Mouse (Mus musculus) neural tube, embryonic 14.5 days (tissue): ENCODE results near the gene Syce2. TPM values are rescaled to one million over a fixed set of nuclear protein-coding genes. Genes with fewer than 3 reads are reported as not detected.

Experiments
- ATAC-seq: fragments of 200-750 bp; cut with Nextera tagmentation; 2 replicates; pipeline ENCODE4 v1.8.0; 2017; ENCODE audit warnings: low read depth, mild to moderate bottlenecking, moderate TSS enrichment, moderate library complexity
- H3K27ac ChIP-seq: fragments of 300-500 bp; sonication (generic); 2 replicates; pipeline ENCODE4 v1.5.1; 2014; ENCODE audit warnings: low read depth, mild to moderate bottlenecking, control low read depth, low read length, moderate library complexity, mixed read lengths
- H3K27me3 ChIP-seq: fragments of 300-500 bp; sonication (generic); 2 replicates; pipeline ENCODE4 v1.6.1; 2014; ENCODE audit warnings: low read length; ENCODE audit not compliant: control insufficient read depth, insufficient read depth
- H3K36me3 ChIP-seq: fragments of 300-500 bp; sonication (generic); 2 replicates; pipeline ENCODE4 v1.6.1; 2014; ENCODE audit warnings: low read length, mixed read lengths; ENCODE audit not compliant: control insufficient read depth, insufficient read depth
- H3K4me1 ChIP-seq: fragments of 300-500 bp; sonication (generic); 2 replicates; pipeline ENCODE4 v1.6.1; 2014; ENCODE audit warnings: low read length; ENCODE audit not compliant: control insufficient read depth, insufficient read depth
- H3K4me2 ChIP-seq: fragments of 300-500 bp; sonication (generic); 2 replicates; pipeline ENCODE4 v1.6.1; 2014; ENCODE audit warnings: mild to moderate bottlenecking, low read depth, low read length, control low read depth
- H3K4me3 ChIP-seq: fragments of 300-500 bp; sonication (generic); 2 replicates; pipeline ENCODE4 v1.5.1; 2014; ENCODE audit warnings: low read depth, low read length, control low read depth, mixed read lengths
- H3K9ac ChIP-seq: fragments of 300-500 bp; sonication (generic); replicated peaks from 2 replicates; pipeline ENCODE4 v1.6.1; 2014; ENCODE audit warnings: low read depth, mild to moderate bottlenecking, control low read depth, low read length, mixed read lengths
- H3K9me3 ChIP-seq: fragments of 300-500 bp; sonication (generic); 2 replicates; pipeline ENCODE4 v1.6.1; 2016; ENCODE audit warnings: low read length; ENCODE audit not compliant: control insufficient read depth
- WGBS: fragments of 180-500 bp; shearing (Covaris S2); extraction: QIAGEN DNeasy Blood & Tissue Kit; methylation state at CpG from one replicate; pipeline ENCODE4 v1.1.7; 2014; 5-methylcytosine and 5-hydroxymethylcytosine counted together
- polyA plus RNA-seq: library from polyadenylated mRNA; unstranded; fragments of >200 nt; fragmentation: Nextera tagmentation; extraction: Ambion mirVana; gene quantifications from 2 replicates; pipeline ENCODE4 v1.2.1, GENCODE M21; 2014

The Syce2 gene
- polyA plus RNA-seq, 1 experiment from 2014 or later = 24.5 TPM

- no peaks in the 10 kb centered on the region for H3K27me3 ChIP-seq
- H3K36me3 ChIP-seq = peaks cover 11% of the 10 kb centered on the region
- WGBS = 95% methylated on average over 3 of the region's 3 CpGs
- H3K9me3 ChIP-seq = no peaks in the 10 kb centered on the region
- H3K9ac ChIP-seq = no peak overlapping the region
- peaks cover 12% of the 10 kb centered on the region; the same call in 1 of the 2 replicates for H3K4me1 ChIP-seq
- no peak overlapping the region for H3K27ac ChIP-seq
- no peak overlapping the region for H3K4me2 ChIP-seq
- ATAC-seq = peak; percentile 16; the same call in 1 of the 2 replicates
- H3K4me3 ChIP-seq = no peak overlapping the region
Measured at GRCm38 (mm10) chr8:84856434-84856833, 15.5 kb upstream of the Syce2 start.

GRCm38 (mm10) chr8:84856864-84857441, 15.0 kb upstream of the Syce2 start, which contains the start of gene Farsa:
Farsa (plus strand) TSS chr8:84856989.
- Histone ChIP-seq H3K4me3 (peak within 1 kb of the TSS; percentile 76), H3K4me2 (peak within 1 kb of the TSS; percentile 89), H3K4me1 (peaks cover 12% of the 10 kb centered on the region; the same call in 1 of the 2 replicates), H3K27ac (peak within 1 kb of the TSS; percentile 63), H3K27me3 (no peaks in the 10 kb centered on the region), H3K9me3 (no peaks in the 10 kb centered on the region), H3K9ac (peak within 1 kb of the TSS; percentile 71), H3K36me3 (peaks cover 16% of the 10 kb centered on the region)
- under 1% methylated on average over 39 of the region's 39 CpGs for WGBS
- ATAC-seq = peak; percentile 94

- whole genome bisulfite sequencing = 4% methylated on average over 49 of the region's 54 CpGs
- H3K4me3 ChIP-seq = peak overlapping the region; percentile 32
- H3K4me1 ChIP-seq = no peaks in the 10 kb centered on the region; the same call in 1 of the 2 replicates
- peaks cover 22% of the 10 kb centered on the region for H3K36me3 ChIP-seq
- no peaks in the 10 kb centered on the region for H3K9me3 ChIP-seq
- no peak overlapping the region for H3K27ac ChIP-seq
- peak overlapping the region; percentile 32 for H3K9ac ChIP-seq
- H3K4me2 ChIP-seq = peak overlapping the region; percentile 71
- H3K27me3 ChIP-seq = peaks cover 4% of the 10 kb centered on the region; the same call in 1 of the 2 replicates
- peak; percentile 52 for ATAC-seq
Measured at GRCm38 (mm10) chr8:84872309-84872965, 526 bp downstream of the Syce2 start.

GRCm38 (mm10) chr8:84873016-84873415, 1.1 kb downstream of the Syce2 start:
- Histone ChIP-seq H3K36me3 (peaks cover 16% of the 10 kb centered on the region; the same call in 1 of the 2 replicates), H3K9ac (no peak overlapping the region), H3K9me3 (no peaks in the 10 kb centered on the region), H3K27me3 (peaks cover 4% of the 10 kb centered on the region; the same call in 1 of the 2 replicates), H3K4me1 (no peaks in the 10 kb centered on the region; the same call in 1 of the 2 replicates), H3K4me3 (no peak overlapping the region; the same call in 1 of the 2 replicates), H3K27ac (no peak overlapping the region), H3K4me2 (peak overlapping the region; percentile 71)
- no peak for ATAC-seq
- WGBS = 73% methylated on average over 4 of the region's 4 CpGs

- Histone ChIP-seq H3K9me3 (no peaks in the 10 kb centered on the region), H3K4me2 (no peak overlapping the region), H3K4me3 (no peak overlapping the region), H3K27ac (no peak overlapping the region), H3K36me3 (peaks cover 3% of the 10 kb centered on the region; the same call in 1 of the 2 replicates), H3K9ac (no peak overlapping the region), H3K27me3 (peaks cover 4% of the 10 kb centered on the region; the same call in 1 of the 2 replicates), H3K4me1 (no peaks in the 10 kb centered on the region; the same call in 1 of the 2 replicates)
- no peak for ATAC-seq
- 93% methylated on average over 3 of the region's 3 CpGs for WGBS
Measured at GRCm38 (mm10) chr8:84874339-84874738, 2.4 kb downstream of the Syce2 start.

GRCm38 (mm10) chr8:84877297-84878035, 5.6 kb downstream of the Syce2 start:
- H3K9me3 ChIP-seq = no peaks in the 10 kb centered on the region
- 89% methylated on average over 3 of the region's 3 CpGs for WGBS
- no peaks in the 10 kb centered on the region for H3K36me3 ChIP-seq
- H3K4me1 ChIP-seq = no peaks in the 10 kb centered on the region; the same call in 1 of the 2 replicates
- peaks cover 4% of the 10 kb centered on the region; the same call in 1 of the 2 replicates for H3K27me3 ChIP-seq
- no peak overlapping the region for H3K27ac ChIP-seq
- no peak overlapping the region for H3K9ac ChIP-seq
- no peak overlapping the region for H3K4me2 ChIP-seq
- no peak overlapping the region for H3K4me3 ChIP-seq
- ATAC-seq = no peak

GRCm38 (mm10) chr8:84878915-84879314, 7.0 kb downstream of the Syce2 start:
- 79% methylated on average over 1 of the region's 1 CpGs for WGBS
- no peak for ATAC-seq
- no peak overlapping the region for H3K27ac ChIP-seq

GRCm38 (mm10) chr8:84884728-84885127, 12.8 kb downstream of the Syce2 start:
- 86% methylated on average over 4 of the region's 4 CpGs for WGBS
- no peaks in the 10 kb centered on the region for H3K27me3 ChIP-seq
- H3K27ac ChIP-seq = no peak overlapping the region
- H3K36me3 ChIP-seq = peaks cover 18% of the 10 kb centered on the region
- no peaks in the 10 kb centered on the region for H3K4me1 ChIP-seq
- H3K4me2 ChIP-seq = no peak overlapping the region
- no peak overlapping the region for H3K9ac ChIP-seq
- no peak for ATAC-seq
- H3K4me3 ChIP-seq = no peak overlapping the region
- H3K9me3 ChIP-seq = no peaks in the 10 kb centered on the region

More at GRCm38 (mm10) chr8:84878915-84879314, 7.0 kb downstream of the Syce2 start:
- H3K9me3 ChIP-seq = no peaks in the 10 kb centered on the region
- no peaks in the 10 kb centered on the region for H3K27me3 ChIP-seq
- no peak overlapping the region for H3K4me2 ChIP-seq
- H3K4me3 ChIP-seq = no peak overlapping the region
- no peak overlapping the region for H3K9ac ChIP-seq
- H3K36me3 ChIP-seq = no peaks in the 10 kb centered on the region
- no peaks in the 10 kb centered on the region for H3K4me1 ChIP-seq
